Mouse (Mus musculus) E14TG2a.4 (cell line): ENCODE results near the gene Dusp14.

Experiments
- H3K27me3 ChIP-seq: 2 replicates; pipeline ENCODE4 v1.6.1; 2014; ENCODE audit warnings: low read length, control low read depth; ENCODE audit not compliant: insufficient read depth
- H3K36me3 ChIP-seq: 2 replicates; pipeline ENCODE4 v1.6.1; 2014; ENCODE audit warnings: low read length, control low read depth; ENCODE audit not compliant: insufficient read depth
- H3K4me1 ChIP-seq: replicated peaks from 2 replicates; pipeline ENCODE4 v1.6.1; 2014; ENCODE audit warnings: low read depth, low read length, control low read depth
- H3K4me3 ChIP-seq: replicated peaks from 2 replicates; pipeline ENCODE4 v1.5.1; 2014; ENCODE audit warnings: mild to moderate bottlenecking, low read length
- H3K9me3 ChIP-seq: 2 replicates; pipeline ENCODE4 v1.6.1; 2014; ENCODE audit warnings: low read length, control low read depth
- CTCF ChIP-seq: conservative IDR thresholded peaks from 2 replicates; pipeline ENCODE4 v1.5.1; 2014; ENCODE audit warnings: low read length
- NANOG ChIP-seq: IDR thresholded peaks from 2 replicates; pipeline ENCODE4 v1.6.1; 2014; ENCODE audit warnings: borderline replicate concordance, low read length, mixed read lengths
- POU5F1 ChIP-seq: IDR thresholded peaks from 2 replicates; pipeline ENCODE4 v1.6.1; 2014; ENCODE audit warnings: low read length, borderline replicate concordance

Dusp14 gene

DNA sequence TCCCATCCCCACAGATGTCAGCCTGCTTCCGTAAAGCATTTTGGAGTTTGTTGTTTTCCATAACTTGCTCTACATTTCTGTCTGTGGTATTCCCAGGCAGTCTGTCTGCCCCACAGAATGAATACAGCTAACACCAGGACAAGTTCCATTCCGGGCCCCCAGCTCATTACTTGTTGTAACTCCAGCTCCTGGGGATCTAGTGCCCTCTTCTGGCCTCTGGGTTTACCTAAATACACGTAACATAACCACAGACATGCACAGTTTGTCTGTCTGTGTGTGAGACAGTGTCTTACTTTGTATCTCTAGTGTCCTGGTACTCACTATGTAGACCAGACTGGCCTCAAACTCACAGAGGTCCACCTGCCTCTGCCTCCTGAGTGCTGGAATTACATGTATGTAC is 67.8 kb downstream of the Dusp14 start:
- H3K4me3 ChIP-seq = no peak overlapping the region
- no peaks in the 10 kb centered on the region for H3K4me1 ChIP-seq
- TF ChIP-seq NANOG (no peak), CTCF (peak; percentile 22), POU5F1 (no peak)
- no peaks in the 10 kb centered on the region for H3K27me3 ChIP-seq
- H3K9me3 ChIP-seq = no peaks in the 10 kb centered on the region
- H3K36me3 ChIP-seq = peaks cover 44% of the 10 kb centered on the region

DNA sequence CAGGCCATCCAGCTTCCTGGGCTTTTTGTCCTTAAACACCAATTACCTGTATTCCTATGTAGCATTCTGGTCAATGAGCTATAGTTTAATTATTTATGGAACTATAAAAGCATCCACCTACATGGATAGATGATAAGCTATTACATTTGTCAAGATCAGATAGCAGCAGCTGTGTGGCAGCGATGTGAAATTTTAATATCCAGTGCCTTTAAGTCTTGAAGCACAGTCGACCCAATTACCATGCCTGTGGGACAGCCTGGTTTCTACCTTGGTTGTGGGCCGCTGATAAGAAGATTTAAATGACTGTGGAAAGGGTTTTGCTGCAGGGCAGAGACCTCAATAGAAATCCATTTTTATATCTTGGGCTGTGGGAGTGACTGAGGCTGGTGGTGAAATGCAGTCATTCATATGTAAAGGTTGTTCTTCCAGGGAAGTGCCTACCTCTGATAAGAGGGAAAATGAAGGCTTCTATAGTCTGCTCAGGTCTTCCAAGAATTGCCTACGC is 69.6 kb downstream of the Dusp14 start:
- no peaks in the 10 kb centered on the region for H3K27me3 ChIP-seq
- no peaks in the 10 kb centered on the region for H3K9me3 ChIP-seq
- TF ChIP-seq NANOG (no peak), CTCF (no peak), POU5F1 (no peak)
- H3K36me3 ChIP-seq = peaks cover 62% of the 10 kb centered on the region
- H3K4me1 ChIP-seq = peaks cover 8% of the 10 kb centered on the region
- H3K4me3 ChIP-seq = no peak overlapping the region

DNA sequence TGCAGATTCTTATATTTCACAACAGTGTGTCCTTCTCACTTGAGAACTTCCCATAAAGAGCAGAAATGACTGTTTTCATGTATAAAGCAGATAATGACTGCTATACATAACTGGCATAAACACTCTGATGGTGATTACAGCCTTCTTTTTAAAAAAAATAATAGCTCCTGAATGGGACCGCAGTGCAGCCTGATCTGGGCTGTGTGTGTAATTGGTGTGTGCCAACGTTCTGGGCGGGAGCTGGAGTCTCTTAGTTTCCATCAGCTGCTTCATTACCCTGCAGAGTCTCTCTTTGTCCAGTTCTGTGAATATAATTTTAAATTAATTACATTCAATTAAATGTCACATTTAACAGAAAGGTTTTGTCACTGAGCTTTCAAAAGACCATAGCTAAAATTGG is 70.1 kb downstream of the Dusp14 start:
- H3K36me3 ChIP-seq = peaks cover 63% of the 10 kb centered on the region
- H3K4me3 ChIP-seq = no peak overlapping the region
- no peaks in the 10 kb centered on the region for H3K9me3 ChIP-seq
- TF ChIP-seq CTCF (no peak), NANOG (no peak), POU5F1 (no peak)
- H3K27me3 ChIP-seq = no peaks in the 10 kb centered on the region
- peaks cover 13% of the 10 kb centered on the region for H3K4me1 ChIP-seq
